Mouse (Mus musculus) hindbrain, embryonic 12.5 days (tissue): ENCODE data around the gene Gm13769. TPM values are rescaled to one million over a fixed set of nuclear protein-coding genes. Genes with fewer than 3 reads are reported as not detected.
"Not testable (repeated sequence)": the region's sequence is repeated elsewhere in the genome, so short reads cannot be mapped to it uniquely, and the experiment has no call there.

ENCODE experiments used
- ATAC-seq: fragments of 200-750 bp; cut with Nextera tagmentation; 2 replicates; pipeline ENCODE4 v1.8.0; 2017; ENCODE audit warnings: moderate TSS enrichment; ENCODE audit not compliant: low FRiP score
- H3K27ac ChIP-seq: fragments of 300-500 bp; sonication (generic); 2 replicates; pipeline ENCODE4 v1.5.1; 2016; ENCODE audit warnings: mild to moderate bottlenecking
- H3K27me3 ChIP-seq: fragments of 300-500 bp; sonication (generic); 2 replicates; pipeline ENCODE4 v1.6.1; 2016; ENCODE audit warnings: mild to moderate bottlenecking
- H3K36me3 ChIP-seq: fragments of 300-500 bp; sonication (generic); 2 replicates; pipeline ENCODE4 v1.6.1; 2016; ENCODE audit warnings: mild to moderate bottlenecking
- H3K4me1 ChIP-seq: fragments of 300-500 bp; sonication (generic); 2 replicates; pipeline ENCODE4 v1.6.1; 2016
- H3K4me2 ChIP-seq: fragments of 300-500 bp; sonication (generic); replicated peaks from 2 replicates; pipeline ENCODE4 v1.6.1; 2016; ENCODE audit warnings: mild to moderate bottlenecking
- H3K4me3 ChIP-seq: fragments of 300-500 bp; sonication (generic); 2 replicates; pipeline ENCODE4 v1.5.1; 2016; ENCODE audit warnings: mild to moderate bottlenecking
- H3K9ac ChIP-seq: fragments of 300-500 bp; sonication (generic); 2 replicates; pipeline ENCODE4 v1.6.1; 2016; ENCODE audit warnings: mild to moderate bottlenecking, moderate library complexity
- H3K9me3 ChIP-seq: fragments of 300-500 bp; sonication (generic); replicated peaks from 2 replicates; pipeline ENCODE4 v1.6.1; 2016; ENCODE audit warnings: mild to moderate bottlenecking
- WGBS: fragments of 180-500 bp; shearing (Covaris S2); methylation state at CpG from one replicate; pipeline ENCODE4 v1.1.7; 2016; 5-methylcytosine and 5-hydroxymethylcytosine counted together
- polyA plus RNA-seq: library from polyadenylated mRNA; unstranded; fragments of >200 nt; fragmentation: Nextera tagmentation; extraction: Ambion mirVana; gene quantifications from 2 replicates; pipeline ENCODE4 v1.2.1, GENCODE M21; 2016

Gm13769 gene
- polyA plus RNA-seq = 0.09 TPM in 1 of 2 replicates, not detected in the other

GRCm38 (mm10) chr2:90321900-90322299 lies at the start of gene Gm13769:
Gm13769 (plus strand) TSS chr2:90322200.
- H3K4me2 ChIP-seq, ATAC-seq, H3K9me3 ChIP-seq, H3K27me3 ChIP-seq, H3K9ac ChIP-seq, H3K4me1 ChIP-seq, H3K36me3 ChIP-seq, H3K4me3 ChIP-seq, H3K27ac ChIP-seq: not testable (repeated sequence)
- WGBS = no CpG with 5 or more reads among the region's 6 CpGs

- H3K27me3 ChIP-seq = no peaks in the 10 kb centered on the region
- H3K27ac ChIP-seq = no peak within 1 kb of the TSS
- no peak for ATAC-seq
- no peaks in the 10 kb centered on the region for H3K4me1 ChIP-seq
- no peak within 1 kb of the TSS for H3K9ac ChIP-seq
- 77% methylated on average over 6 of the region's 6 CpGs for WGBS
- no peak within 1 kb of the TSS for H3K4me3 ChIP-seq
- no peaks in the 10 kb centered on the region for H3K36me3 ChIP-seq
- H3K4me2 ChIP-seq = no peak within 1 kb of the TSS
- H3K9me3 ChIP-seq = no peaks in the 10 kb centered on the region
Measured at GRCm38 (mm10) chr2:90292741-90293140, 29.3 kb upstream of the Gm13769 start, which contains the start of gene Olfr1272. Olfr1272 (minus strand) TSS chr2:90292841.

DNA sequence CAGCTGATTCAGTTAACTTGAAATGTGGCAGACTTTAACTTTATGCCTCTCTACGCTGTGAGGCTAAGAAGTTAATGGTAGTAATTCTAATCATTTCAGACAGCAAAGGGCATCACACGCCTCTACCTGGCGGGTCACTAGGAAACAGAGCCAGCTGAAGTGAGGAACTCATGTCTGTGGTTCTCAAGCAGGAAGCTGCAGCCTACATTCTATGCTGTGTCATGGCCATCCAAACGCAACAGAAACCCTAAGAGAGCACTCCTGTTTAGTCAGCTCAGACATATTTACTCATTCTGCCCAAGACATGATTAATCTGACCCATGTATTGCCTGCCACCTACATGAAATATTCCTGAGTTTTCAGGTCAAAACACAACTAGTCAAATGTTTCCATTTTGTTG lies 24.7 kb downstream of the Gm13769 start:
- not testable (repeated sequence) for H3K27ac ChIP-seq, ATAC-seq, H3K27me3 ChIP-seq, H3K9ac ChIP-seq, H3K4me2 ChIP-seq, H3K9me3 ChIP-seq, H3K4me3 ChIP-seq, H3K36me3 ChIP-seq, H3K4me1 ChIP-seq
- WGBS = no CpG with 5 or more reads among the region's 4 CpGs

DNA sequence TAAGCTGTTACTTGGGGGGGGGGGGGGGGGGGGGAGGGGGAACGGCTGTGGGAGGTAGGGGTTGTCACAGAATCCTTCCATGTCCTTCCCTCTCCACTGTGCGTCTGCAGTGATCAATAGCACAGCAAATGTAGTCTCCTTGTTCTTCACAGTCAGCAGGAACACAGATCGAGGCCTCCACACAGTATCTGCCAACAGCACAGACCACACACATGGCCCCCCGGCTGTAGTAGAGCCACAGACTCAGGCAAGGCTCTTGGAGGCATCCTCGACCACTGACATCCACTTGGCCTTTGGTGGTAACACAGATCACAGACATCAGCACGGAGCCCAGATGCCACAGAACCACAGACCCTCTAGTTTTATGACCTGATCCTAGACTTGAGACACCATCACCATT lies 29.0 kb downstream of the Gm13769 start:
- H3K27ac ChIP-seq, H3K4me3 ChIP-seq, ATAC-seq, H3K36me3 ChIP-seq, H3K27me3 ChIP-seq, H3K4me1 ChIP-seq, H3K9ac ChIP-seq, H3K9me3 ChIP-seq, H3K4me2 ChIP-seq: not testable (repeated sequence)
- no CpG with 5 or more reads among the region's 6 CpGs for WGBS

DNA sequence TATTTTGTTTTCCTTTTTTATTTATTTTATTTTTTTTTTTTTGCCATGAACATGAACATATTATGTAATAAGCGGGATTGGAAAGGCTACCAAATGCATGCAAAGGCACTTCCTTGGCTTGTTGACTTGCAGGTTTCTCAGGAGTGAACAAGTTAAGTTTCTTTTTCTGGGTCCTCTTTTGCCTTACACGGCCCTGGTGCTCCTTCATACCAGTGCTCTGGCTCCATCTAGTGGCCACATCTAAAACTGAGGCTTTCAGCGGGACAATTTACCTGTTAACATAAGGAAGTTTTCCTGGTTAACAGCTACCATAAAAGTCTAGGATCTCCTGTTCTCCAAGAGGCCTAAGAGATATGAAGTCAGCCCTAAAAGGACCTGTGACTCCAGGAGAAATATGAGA lies 29.5 kb downstream of the Gm13769 start:
- not testable (repeated sequence) for H3K27ac ChIP-seq, H3K4me1 ChIP-seq, H3K36me3 ChIP-seq, H3K9ac ChIP-seq, H3K27me3 ChIP-seq, H3K4me2 ChIP-seq, H3K4me3 ChIP-seq, H3K9me3 ChIP-seq, ATAC-seq
- WGBS = no CpG with 5 or more reads among the region's 3 CpGs

GRCm38 (mm10) chr2:90359229-90359628 lies 37.2 kb downstream of the Gm13769 start:
- H3K9ac ChIP-seq, H3K27ac ChIP-seq, H3K36me3 ChIP-seq, H3K9me3 ChIP-seq, H3K4me3 ChIP-seq, H3K4me2 ChIP-seq, ATAC-seq, H3K27me3 ChIP-seq, H3K4me1 ChIP-seq: not testable (repeated sequence)
- WGBS = no CpG with 5 or more reads among the region's 5 CpGs

GRCm38 (mm10) chr2:90360199-90360598 lies 38.2 kb downstream of the Gm13769 start:
- not testable (repeated sequence) for H3K4me3 ChIP-seq, H3K4me1 ChIP-seq, H3K36me3 ChIP-seq, H3K9ac ChIP-seq, H3K27ac ChIP-seq, H3K9me3 ChIP-seq, ATAC-seq, H3K4me2 ChIP-seq, H3K27me3 ChIP-seq
- no CpG with 5 or more reads among the region's 4 CpGs for WGBS

Other genes starting within 250 kb of the Gm13769 start
- not detected in 2 replicates for gene Olfr1269, start 200.8 kb upstream of the Gm13769 start, polyA plus RNA-seq
- not detected in 2 replicates for gene Olfr32, start 179.9 kb upstream of the Gm13769 start, polyA plus RNA-seq
- not detected in 2 replicates for gene Olfr1270, start 169.1 kb upstream of the Gm13769 start, polyA plus RNA-seq
- not detected in 2 replicates for gene Olfr1506, start 97.7 kb upstream of the Gm13769 start, polyA plus RNA-seq
- gene Olfr142, start 64.6 kb upstream of the Gm13769 start, polyA plus RNA-seq = not detected in 2 replicates
- gene Olfr1271, start 51.2 kb upstream of the Gm13769 start, polyA plus RNA-seq = not detected in 2 replicates
- gene Olfr1272, start 29.4 kb upstream of the Gm13769 start, polyA plus RNA-seq = not detected in 2 replicates
- not detected in 2 replicates for gene Olfr1274-ps, start 76.5 kb downstream of the Gm13769 start, polyA plus RNA-seq